15 mouse cellular contexts compared by ENCODE assay signal in the genomic region with DNA sequence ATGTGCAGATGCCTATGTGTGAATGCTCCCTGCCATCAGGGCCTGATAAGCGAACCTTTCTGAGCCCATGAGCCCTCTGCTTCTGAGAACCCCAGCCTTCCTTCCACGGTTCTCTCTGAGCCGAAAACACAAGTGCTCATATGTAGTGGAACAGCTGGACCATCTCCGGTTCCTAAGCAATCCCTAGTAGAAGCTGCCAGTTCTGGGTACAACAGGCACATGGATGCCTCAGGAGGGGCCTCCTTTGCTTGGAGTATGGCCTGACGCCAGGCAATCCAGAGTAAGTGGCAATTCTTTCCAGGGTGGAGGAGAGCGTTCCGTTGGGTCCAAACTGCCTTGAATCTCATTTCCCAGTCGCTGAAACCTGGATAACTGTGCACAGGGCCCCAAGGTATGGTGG.
DNase-seq lines count a peak whose midpoint lies in the region; ATAC-seq and TF ChIP-seq lines count a peak whose summit lies in the region.
"Had no signal": no experiment of that assay in that cellular context is flagged by ENCODE, and none has a peak within 500 bp of the region (broad histone marks: within the 10 kb centered on the region; RNA-seq: fewer than 3 reads in every experiment).

No protein-coding gene starts in this region.

- no peak for ATAC-seq in hindbrain, postnatal 0 days

- WGBS in hindbrain, postnatal 0 days = 52% methylated on average over 8 of the region's 8 CpGs
- 89% methylated on average over 8 of the region's 8 CpGs for WGBS in hindbrain, embryonic 10.5 days

- DNase-seq in hindbrain, postnatal 0 days (ENCODE audit: low spot score) = peak; percentile 18
- DNase-seq in hindbrain, embryonic 10.5 days (ENCODE audit: low spot score) = no peak
- peak; percentile 50 to 68 for DNase-seq in frontal cortex, postnatal 10 days (ENCODE audit: low spot score in 2 of 2)
- peak; percentile 52 to 55 for DNase-seq in layer of hippocampus, postnatal 25 days (ENCODE audit: extremely low spot score in 1 of 2, low spot score in 1 of 2)
- peak; percentile 78 for DNase-seq in right cerebral cortex, postnatal 14 days
- DNase-seq in retina, postnatal 1 day = no peak
- DNase-seq in thymus, postnatal 25 days = no peak
- no peak for DNase-seq in urinary bladder, postnatal 25 days (ENCODE audit: low spot score)
- DNase-seq: cerebellum, adult 9-10 months; kidney, adult 11 months; kidney, postnatal 4 days; lung, postnatal 14 days had no signal

- H3K27me3 ChIP-seq in hindbrain, postnatal 0 days (ENCODE audit: insufficient read depth, low read length) = no peaks in the 10 kb centered on the region
- no peaks in the 10 kb centered on the region for H3K27me3 ChIP-seq in hindbrain, embryonic 10.5 days (ENCODE audit: insufficient read depth, poor library complexity, severe bottlenecking)
- H3K27me3 ChIP-seq: embryonic facial prominence, embryonic 12.5 days; hindbrain, embryonic 12.5 days; midbrain, embryonic 13.5 days had no signal

- no peak overlapping the region for H3K4me3 ChIP-seq in hindbrain, postnatal 0 days (ENCODE audit: low read length)
- H3K4me3 ChIP-seq in hindbrain, embryonic 10.5 days = no peak overlapping the region
- H3K4me3 ChIP-seq: embryonic facial prominence, embryonic 12.5 days; hindbrain, embryonic 12.5 days; midbrain, embryonic 13.5 days had no signal

- no peak overlapping the region for H3K4me2 ChIP-seq in hindbrain, postnatal 0 days (ENCODE audit: low read depth, low read length)
- H3K4me2 ChIP-seq: embryonic facial prominence, embryonic 12.5 days; hindbrain, embryonic 12.5 days; midbrain, embryonic 13.5 days had no signal

- no peaks in the 10 kb centered on the region for H3K9me3 ChIP-seq in hindbrain, postnatal 0 days (ENCODE audit: low read length)
- no peaks in the 10 kb centered on the region for H3K9me3 ChIP-seq in hindbrain, embryonic 10.5 days
- H3K9me3 ChIP-seq: embryonic facial prominence, embryonic 12.5 days; hindbrain, embryonic 12.5 days; midbrain, embryonic 13.5 days had no signal

- TF ChIP-seq CTCF in hindbrain, postnatal 0 days (IDR thresholded peaks at IDR 0.05; ENCODE audit: low read depth) = no peak

- H3K36me3 ChIP-seq in hindbrain, postnatal 0 days (ENCODE audit: insufficient read depth, low read length) = no peaks in the 10 kb centered on the region
- no peaks in the 10 kb centered on the region for H3K36me3 ChIP-seq in hindbrain, embryonic 10.5 days
- H3K36me3 ChIP-seq: embryonic facial prominence, embryonic 12.5 days; hindbrain, embryonic 12.5 days; midbrain, embryonic 13.5 days had no signal

- no peak overlapping the region for H3K9ac ChIP-seq in hindbrain, postnatal 0 days (replicated peaks; ENCODE audit: low read length)
- H3K9ac ChIP-seq: embryonic facial prominence, embryonic 12.5 days; hindbrain, embryonic 12.5 days; midbrain, embryonic 13.5 days had no signal

- H3K27ac ChIP-seq in hindbrain, postnatal 0 days = no peak overlapping the region
- H3K27ac ChIP-seq in hindbrain, embryonic 10.5 days = no peak overlapping the region
- H3K27ac ChIP-seq: embryonic facial prominence, embryonic 12.5 days; hindbrain, embryonic 12.5 days; midbrain, embryonic 13.5 days had no signal

- no peaks in the 10 kb centered on the region for H3K4me1 ChIP-seq in hindbrain, postnatal 0 days (ENCODE audit: insufficient read depth, low read length)
- H3K4me1 ChIP-seq in hindbrain, embryonic 10.5 days (replicated peaks) = peaks cover 23% of the 10 kb centered on the region
- H3K4me1 ChIP-seq: embryonic facial prominence, embryonic 12.5 days had no signal

Comparison
In these comparisons a context has a peak if more than half of its experiments do, and no peak if none do; other contexts are left out.
1. DNase-seq: peak in hindbrain, postnatal 0 days (single experiment), frontal cortex, postnatal 10 days (2 of 2), layer of hippocampus, postnatal 25 days (2 of 2) and right cerebral cortex, postnatal 14 days (single experiment); none in hindbrain, embryonic 10.5 days (single experiment), retina, postnatal 1 day (single experiment), thymus, postnatal 25 days (single experiment) and urinary bladder, postnatal 25 days (single experiment).